Mouse (Mus musculus): ENCODE measurements around the gene Pde1b. TPM values are rescaled to one million over a fixed set of nuclear protein-coding genes. Genes with fewer than 3 reads are reported as not detected.

Gene Pde1b
- total RNA-seq, 2 experiments from 2014 or later: 160 to 189 TPM

DNA sequence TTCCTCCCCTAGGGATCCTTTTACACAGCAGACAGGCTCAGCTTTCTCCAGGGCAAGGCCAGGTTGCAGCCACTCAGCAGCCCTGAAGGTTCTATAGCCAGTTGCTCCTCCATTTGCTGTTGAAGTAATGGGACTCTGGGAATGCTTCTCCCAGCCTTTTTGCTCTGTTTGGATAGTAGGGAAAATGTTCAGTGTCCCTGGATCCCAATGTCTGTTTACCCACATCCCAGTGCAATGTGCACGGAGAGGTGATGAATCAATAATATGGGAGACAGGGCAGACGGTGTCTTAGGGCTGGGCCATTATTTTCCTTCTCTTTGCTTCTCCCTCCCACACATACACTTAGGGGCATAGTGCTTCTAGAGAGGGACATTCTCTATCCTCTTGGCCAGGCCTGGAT is 36.4 kb downstream of the Pde1b start:
- peak in 1 of 2 experiments; percentile 2 for DNase-seq (ENCODE audit: low spot score in 2 of 2)
- intact Hi-C loops (cut with DNase I): no loop called here

DNA sequence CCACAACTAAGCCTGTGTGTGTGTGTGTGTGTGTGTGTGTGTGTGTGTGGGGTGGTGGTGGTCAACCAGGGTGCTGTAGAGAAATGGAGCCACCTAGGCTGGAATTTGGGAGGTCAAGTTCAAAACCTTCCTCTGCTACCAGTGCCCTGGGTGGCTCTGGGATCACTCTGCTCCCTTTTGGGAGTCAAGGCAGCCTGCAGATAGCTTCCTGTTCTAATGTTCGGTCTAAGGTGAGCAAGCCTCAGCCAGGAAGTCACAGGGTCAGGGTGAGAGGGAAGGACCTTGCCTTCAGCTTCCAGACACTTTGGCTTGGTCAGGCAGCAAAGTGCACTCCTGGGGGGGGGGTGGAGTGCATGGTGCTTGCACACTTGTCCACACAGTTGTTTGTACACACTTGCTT is 37.8 kb downstream of the Pde1b start:
- intact Hi-C loops (cut with DNase I): no loop called here
- DNase-seq (ENCODE audit: low spot score in 2 of 2): peak in 1 of 2 experiments; percentile 2

DNA sequence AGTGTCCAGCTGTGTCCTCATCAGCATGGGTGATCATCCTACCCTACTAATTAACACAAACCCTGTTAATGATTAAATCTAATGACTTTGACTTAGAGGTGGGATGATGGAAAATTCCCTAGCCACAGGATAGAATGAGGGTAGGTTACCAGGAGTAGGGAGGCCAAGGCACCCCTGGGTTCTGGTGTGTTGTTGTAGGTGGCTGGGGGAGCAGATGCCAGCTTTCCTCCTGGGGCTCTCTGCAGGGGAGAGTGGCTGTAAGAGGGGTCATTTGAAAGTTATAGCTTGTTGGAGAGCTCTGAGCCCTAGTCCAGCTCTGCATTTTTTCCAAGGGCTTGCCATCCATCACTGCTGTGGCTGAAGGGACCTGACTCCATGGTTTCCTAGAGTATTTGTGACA is 39.7 kb downstream of the Pde1b start:
- intact Hi-C loops (cut with DNase I): no loop called here

DNA sequence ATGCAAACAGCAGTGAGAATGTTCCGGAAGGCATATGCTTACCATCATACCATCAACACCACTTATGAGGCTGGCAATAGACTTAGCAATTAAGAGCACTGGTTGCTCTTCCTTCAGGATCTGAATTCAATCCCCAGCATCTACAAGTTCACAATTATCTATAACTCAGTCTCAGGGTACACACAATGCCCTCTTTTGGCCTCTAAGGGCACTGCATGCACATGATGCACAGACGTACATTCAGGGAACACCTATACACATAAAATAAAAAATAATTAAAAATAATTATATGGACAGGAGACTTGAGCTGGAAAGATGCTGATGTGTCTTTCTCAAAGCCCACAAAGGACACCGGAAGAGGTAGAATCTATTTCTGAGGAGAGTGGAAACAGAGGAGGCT is 45.1 kb downstream of the Pde1b start:
- intact Hi-C loops (cut with DNase I): no loop called here
- DNase-seq (ENCODE audit: low spot score in 2 of 2): no peak

More for the DNA sequence above, 39.7 kb downstream of the Pde1b start:
- no peak for DNase-seq (ENCODE audit: low spot score in 2 of 2)

DNA sequence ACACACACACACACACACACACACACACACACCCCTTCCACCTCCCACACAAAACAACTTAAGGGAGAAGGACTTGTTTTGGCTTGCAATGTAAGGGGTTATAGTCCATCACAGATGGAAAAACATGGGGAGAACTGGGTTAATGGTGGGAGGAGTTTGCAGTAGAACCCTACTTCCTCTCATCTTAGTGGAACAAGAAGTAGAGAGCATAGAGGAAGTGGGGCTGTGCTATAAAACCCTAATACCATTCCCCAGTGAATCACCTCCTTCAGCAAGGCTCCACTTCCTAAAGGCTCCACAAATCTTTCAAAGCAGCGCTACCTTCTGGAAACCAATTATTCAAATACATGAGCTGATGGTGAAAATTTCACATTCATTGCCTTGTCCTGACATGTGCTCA is 46.6 kb downstream of the Pde1b start:
- intact Hi-C loops (cut with DNase I): no loop called here
- DNase-seq (ENCODE audit: low spot score in 2 of 2): no peak

DNA sequence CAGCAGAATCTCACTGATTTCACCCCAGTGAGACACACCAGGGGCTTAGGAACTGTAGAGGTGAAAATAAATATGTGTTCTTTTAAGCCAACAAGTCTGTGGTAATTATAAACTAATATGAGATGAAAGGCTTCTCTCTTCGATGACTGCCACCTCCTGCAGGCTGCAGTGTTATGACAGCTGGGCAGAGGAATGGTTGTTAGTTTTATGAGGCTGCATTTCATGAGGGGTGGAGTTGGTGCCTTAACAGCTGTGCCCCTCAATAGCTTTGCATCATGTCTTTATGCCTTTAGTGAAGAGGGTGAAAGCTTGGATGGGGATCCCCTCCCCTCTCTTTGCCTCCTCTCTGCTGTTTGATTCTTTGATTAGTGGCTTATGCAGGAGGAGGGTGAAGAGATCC is 48.2 kb downstream of the Pde1b start:
- intact Hi-C loops (cut with DNase I): no loop called here
- no peak for DNase-seq (ENCODE audit: low spot score in 2 of 2)

DNA sequence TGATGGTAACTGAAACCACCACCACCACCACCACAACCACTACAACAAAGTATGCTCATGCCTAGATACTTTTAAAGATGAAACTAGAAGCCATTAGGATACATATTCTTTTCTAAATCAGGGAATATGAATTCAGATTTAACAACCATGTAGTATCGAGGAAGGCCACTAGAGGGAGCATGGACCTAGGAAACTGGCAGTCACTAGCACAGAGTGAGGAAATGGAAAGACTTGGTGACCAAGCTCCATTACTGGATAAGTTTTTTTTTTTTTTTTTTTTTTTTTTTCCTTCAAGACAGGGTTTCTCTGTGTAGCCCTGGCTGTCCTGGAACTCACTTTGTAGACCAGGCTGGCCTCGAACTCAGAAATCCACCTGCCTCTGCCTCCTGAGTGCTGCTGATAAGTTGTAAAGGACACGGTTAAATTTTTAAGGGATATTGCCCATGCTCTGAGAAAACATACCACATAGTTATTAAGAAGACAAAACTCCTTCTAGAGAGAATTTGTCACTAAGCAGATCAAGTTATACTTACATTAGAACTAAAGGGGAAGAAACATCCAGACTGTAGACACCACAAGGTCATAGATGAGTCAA is 49.4 kb downstream of the Pde1b start:
- intact Hi-C loops (cut with DNase I): no loop called here
- no peak for DNase-seq (ENCODE audit: low spot score in 2 of 2)

- intact Hi-C loops (cut with DNase I): no loop called here
- no peak for DNase-seq (ENCODE audit: low spot score in 2 of 2)
These were observed 62.1 kb downstream of the Pde1b start, which contains the start of gene Glycam1 for GRCm38 (mm10) chr15:103564981-103565380. TSS of gene Glycam1 (minus strand) at chr15:103565081.

Other genes with a start within 250 kb of the Pde1b start
- not detected for gene Nfe2, start 244.6 kb upstream of the Pde1b start, total RNA-seq (2021)
- 10 to 100 TPM; 87.8 to 95.9 TPM for gene Copz1, start 230.3 kb upstream of the Pde1b start, total RNA-seq (2021)
- under 1 TPM; 0.42 to 0.45 TPM for gene Gpr84, start 192.4 kb upstream of the Pde1b start, total RNA-seq (2021)
- 10 to 100 TPM; 64.4 to 73.5 TPM for gene Zfp385a, start 162.9 kb upstream of the Pde1b start, total RNA-seq (2021)
- 1 to 10 TPM; 2.8 to 4.3 TPM for gene Itga5, start 136.3 kb upstream of the Pde1b start, total RNA-seq (2021)
- gene Gtsf1, start 72.6 kb upstream of the Pde1b start, total RNA-seq (2021): under 1 TPM in 1 of 2 experiments, not detected in 1; 0.64 TPM
- gene Gtsf2, start 54.6 kb upstream of the Pde1b start, total RNA-seq (2021): not detected
- 1 to 10 TPM; 9.4 to 9.9 TPM for gene Nckap1l, start 49.2 kb upstream of the Pde1b start, total RNA-seq (2021)
- gene Ppp1r1a, start 35.0 kb downstream of the Pde1b start, total RNA-seq (2021): 100 to 1,000 TPM; 148 to 164 TPM
- not detected for gene Glycam1, start 62.0 kb downstream of the Pde1b start, total RNA-seq (2021)

Measured in left cerebral cortex, postnatal 36 days (tissue).